Mouse (Mus musculus): ENCODE data around the gene Ret. TPM values are rescaled to one million over a fixed set of nuclear protein-coding genes. Genes with fewer than 3 reads are reported as not detected.

Gene Ret
- polyA plus RNA-seq, 1 experiment from 2014 or later = 0.38 TPM

Other genes starting within 250 kb of the Ret start
- gene Rasgef1a, start 186.3 kb downstream of the Ret start, polyA plus RNA-seq (2016; fragmentation: Nextera tagmentation; extraction: Ambion mirVana) = 0.13 TPM in 1 of 2 replicates, not detected in the other
- gene Csgalnact2, start 58.6 kb downstream of the Ret start, polyA plus RNA-seq (2016; fragmentation: Nextera tagmentation; extraction: Ambion mirVana) = 12.1 and 12.8 TPM in 2 replicates
- 52.0 and 52.1 TPM in 2 replicates for gene Bms1, start 221.8 kb upstream of the Ret start, polyA plus RNA-seq (2016; fragmentation: Nextera tagmentation; extraction: Ambion mirVana)

Measured in limb, embryonic 12.5 days (tissue).